7 mouse cellular contexts compared by ENCODE assay signal in the genomic region with DNA sequence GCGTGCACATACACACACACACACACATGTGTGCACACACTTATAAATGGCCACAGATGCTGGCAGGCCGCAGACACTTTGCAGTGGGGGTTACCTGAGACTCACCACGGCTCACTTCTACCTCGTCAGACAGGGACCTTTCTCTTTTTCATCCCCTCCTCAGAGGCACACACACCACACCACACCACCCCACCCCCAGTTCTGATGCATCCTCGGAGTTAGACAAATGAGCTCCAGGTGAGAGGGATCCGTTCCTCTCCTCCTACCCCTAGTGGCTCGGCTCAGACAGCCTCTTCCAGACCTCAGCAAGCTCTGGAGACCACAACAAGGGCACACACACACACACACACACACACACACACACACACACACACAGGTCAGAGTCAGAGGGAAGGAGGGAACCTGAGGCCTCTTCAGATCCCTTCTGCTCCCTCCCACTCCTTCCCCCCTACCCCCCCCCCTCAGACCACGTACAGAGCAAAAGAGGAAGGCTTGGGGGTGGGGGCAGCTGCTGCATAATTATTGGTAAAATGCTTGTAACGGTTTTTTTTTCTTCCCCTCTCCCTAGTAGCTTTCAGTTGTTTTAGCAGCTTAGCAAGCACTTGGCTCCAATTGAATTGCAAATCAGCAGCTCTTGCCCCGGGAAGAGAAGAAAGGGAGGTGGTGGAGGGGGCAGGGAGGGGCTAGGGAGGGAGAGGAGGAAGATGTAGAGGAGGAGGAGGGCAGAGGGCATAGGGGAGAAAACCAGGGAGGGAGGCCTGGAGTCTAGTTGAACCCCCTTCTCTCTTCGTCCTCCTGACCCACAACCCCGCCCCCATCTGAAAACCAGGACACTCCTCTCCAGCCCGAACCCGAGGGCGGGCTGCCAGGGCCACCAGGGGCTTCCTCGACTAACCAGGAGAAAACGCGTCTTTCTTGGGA. TPM values are rescaled to one million over a fixed set of nuclear protein-coding genes. Genes with fewer than 3 reads are reported as not detected.
DNase-seq lines count a peak whose midpoint lies in the region; ATAC-seq and TF ChIP-seq lines count a peak whose summit lies in the region.

No protein-coding gene starts in this region.

- H3K9me3 ChIP-seq in E14TG2a.4 (ENCODE audit: low read length), result no peaks in the 10 kb centered on the region
- no peaks in the 10 kb centered on the region for H3K9me3 ChIP-seq in embryonic facial prominence, embryonic 12.5 days
- no peaks in the 10 kb centered on the region for H3K9me3 ChIP-seq in neural tube, embryonic 14.5 days (ENCODE audit: control insufficient read depth, low read length)

- peak overlapping the region; percentile 24; the same call in 1 of the 2 replicates for H3K9ac ChIP-seq in embryonic facial prominence, embryonic 12.5 days
- H3K9ac ChIP-seq in neural tube, embryonic 14.5 days (replicated peaks; ENCODE audit: low read depth, low read length), result no peak overlapping the region

- no peaks in the 10 kb centered on the region for H3K36me3 ChIP-seq in E14TG2a.4 (ENCODE audit: insufficient read depth, low read length)
- H3K36me3 ChIP-seq in embryonic facial prominence, embryonic 12.5 days, result no peaks in the 10 kb centered on the region
- H3K36me3 ChIP-seq in neural tube, embryonic 14.5 days (ENCODE audit: control insufficient read depth, insufficient read depth, low read length), result no peaks in the 10 kb centered on the region

- peak; percentile 45; the same call in 1 of the 2 replicates for ATAC-seq in embryonic facial prominence, embryonic 12.5 days (ENCODE audit: insufficient number of reproducible peaks, insufficient read depth, low FRiP score, low TSS enrichment)
- peak; percentile 28; the same call in 1 of the 2 replicates for ATAC-seq in neural tube, embryonic 14.5 days (ENCODE audit: low read depth)
- no peak; the same call in 1 of the 2 replicates for ATAC-seq in erythroblast, adult 5-6 weeks (replicated peaks; ENCODE audit: low FRiP score, poor library complexity, severe bottlenecking)

- 5% methylated on average over 18 of the region's 18 CpGs for WGBS in embryonic facial prominence, embryonic 12.5 days
- 9% methylated on average over 18 of the region's 18 CpGs for WGBS in neural tube, embryonic 14.5 days

- H3K4me3 ChIP-seq in E14TG2a.4 (replicated peaks; ENCODE audit: low read length), result peak overlapping the region; percentile 64
- H3K4me3 ChIP-seq in embryonic facial prominence, embryonic 12.5 days, result no peak overlapping the region
- H3K4me3 ChIP-seq in neural tube, embryonic 14.5 days (ENCODE audit: low read depth, low read length), result no peak overlapping the region

- peak overlapping the region; percentile 83 for H3K27ac ChIP-seq in embryonic facial prominence, embryonic 12.5 days
- no peak overlapping the region for H3K27ac ChIP-seq in neural tube, embryonic 14.5 days (ENCODE audit: low read depth, low read length)

- peaks cover 73% of the 10 kb centered on the region for H3K4me1 ChIP-seq in E14TG2a.4 (replicated peaks; ENCODE audit: low read depth, low read length)
- H3K4me1 ChIP-seq in embryonic facial prominence, embryonic 12.5 days, result peaks cover 43% of the 10 kb centered on the region
- H3K4me1 ChIP-seq in neural tube, embryonic 14.5 days (ENCODE audit: control insufficient read depth, insufficient read depth, low read length), result peaks cover 17% of the 10 kb centered on the region

- DNase-seq in 416B (ENCODE audit: low read depth), result peak; percentile 80
- peak; percentile 61 to 72 for DNase-seq in kidney, postnatal 4 days
- no peak for DNase-seq in layer of hippocampus, adult 11-12 months (ENCODE audit: low spot score)

- peak overlapping the region; percentile 21 for H3K4me2 ChIP-seq in embryonic facial prominence, embryonic 12.5 days (replicated peaks)
- no peak overlapping the region for H3K4me2 ChIP-seq in neural tube, embryonic 14.5 days (ENCODE audit: low read depth, low read length)

- no peak for TF ChIP-seq CTCF in E14TG2a.4 (conservative IDR thresholded peaks at IDR 0.05; ENCODE audit: low read length)

- peaks cover 78% of the 10 kb centered on the region for H3K27me3 ChIP-seq in E14TG2a.4 (ENCODE audit: insufficient read depth, low read length)
- H3K27me3 ChIP-seq in embryonic facial prominence, embryonic 12.5 days, result peaks cover 11% of the 10 kb centered on the region; the same call in 1 of the 2 replicates
- no peaks in the 10 kb centered on the region for H3K27me3 ChIP-seq in neural tube, embryonic 14.5 days (ENCODE audit: control insufficient read depth, insufficient read depth, low read length)

RNA-seq across cellular contexts. Expression of a gene that starts 19.6 kb away (rescaled TPM):
- polyA plus RNA-seq in embryonic facial prominence, embryonic 12.5 days (2016; fragmentation: Nextera tagmentation; extraction: Ambion mirVana), result 0.68 and 0.73 TPM in 2 replicates
- 7.4 and 9.1 TPM in 2 replicates for polyA plus RNA-seq in neural tube, embryonic 14.5 days (2014; fragmentation: Nextera tagmentation; extraction: Ambion mirVana)
- not detected in 2 replicates for total RNA-seq in erythroblast, adult 5-6 weeks (2015; ENCODE audit: low replicate concordance)
- not detected in 2 replicates for total RNA-seq in erythroblast, adult 5-6 weeks (2017; ENCODE audit: low replicate concordance)

RNA-seq across cellular contexts. Expression of a gene that starts 54.7 kb away (rescaled TPM):
- 236 and 247 TPM in 2 replicates for polyA plus RNA-seq in embryonic facial prominence, embryonic 12.5 days (2016; fragmentation: Nextera tagmentation; extraction: Ambion mirVana)
- 129 and 141 TPM in 2 replicates for polyA plus RNA-seq in neural tube, embryonic 14.5 days (2014; fragmentation: Nextera tagmentation; extraction: Ambion mirVana)
- total RNA-seq in erythroblast, adult 5-6 weeks (2015; ENCODE audit: low replicate concordance), result 63.4 and 75.7 TPM in 2 replicates
- 14.4 and 29.6 TPM in 2 replicates for total RNA-seq in erythroblast, adult 5-6 weeks (2017; ENCODE audit: low replicate concordance)
